Mouse (Mus musculus): ENCODE results near the gene Pced1a. TPM values are rescaled to one million over a fixed set of nuclear protein-coding genes. Genes with fewer than 3 reads are reported as not detected.

Pced1a gene
- polyA plus RNA-seq, 1 experiment from 2014 or later = 9.0 TPM

- H3K27ac ChIP-seq = no peak overlapping the region
- no peak overlapping the region for H3K9ac ChIP-seq
- 73% methylated on average over 6 of the region's 6 CpGs for WGBS
- DNase-seq (ENCODE audit: low spot score) (no peak), ATAC-seq (ENCODE audit: low FRiP score) (no peak)
- H3K4me3 ChIP-seq (replicated peaks; ENCODE audit: low read length) = no peak overlapping the region
- no peaks in the 10 kb centered on the region for H3K9me3 ChIP-seq (ENCODE audit: control insufficient read depth, low read length)
- no peak overlapping the region for H3K4me2 ChIP-seq (replicated peaks)
- H3K4me1 ChIP-seq (replicated peaks; ENCODE audit: control insufficient read depth, insufficient read depth, low read length) = peaks cover 36% of the 10 kb centered on the region
- H3K27me3 ChIP-seq (ENCODE audit: control insufficient read depth, insufficient read depth, low read length) = peaks cover 1% of the 10 kb centered on the region; the same call in 1 of the 2 replicates
- H3K36me3 ChIP-seq (replicated peaks; ENCODE audit: control insufficient read depth, insufficient read depth) = no peaks in the 10 kb centered on the region
Observed at GRCm38 (mm10) chr2:130453421-130453820, 28.9 kb upstream of the Pced1a start.

GRCm38 (mm10) chr2:130452266-130452665, 27.8 kb upstream of the Pced1a start:
- no peaks in the 10 kb centered on the region for H3K9me3 ChIP-seq (ENCODE audit: control insufficient read depth, low read length)
- no peak overlapping the region for H3K4me2 ChIP-seq (replicated peaks)
- ATAC-seq (ENCODE audit: low FRiP score) (no peak), DNase-seq (ENCODE audit: low spot score) (no peak)
- peaks cover 36% of the 10 kb centered on the region for H3K4me1 ChIP-seq (replicated peaks; ENCODE audit: control insufficient read depth, insufficient read depth, low read length)
- H3K4me3 ChIP-seq (replicated peaks; ENCODE audit: low read length) = no peak overlapping the region
- 56% methylated on average over 2 of the region's 2 CpGs for WGBS
- peaks cover 6% of the 10 kb centered on the region; the same call in 1 of the 2 replicates for H3K27me3 ChIP-seq (ENCODE audit: control insufficient read depth, insufficient read depth, low read length)
- no peak overlapping the region for H3K27ac ChIP-seq
- no peak overlapping the region for H3K9ac ChIP-seq
- no peaks in the 10 kb centered on the region for H3K36me3 ChIP-seq (replicated peaks; ENCODE audit: control insufficient read depth, insufficient read depth)

DNA sequence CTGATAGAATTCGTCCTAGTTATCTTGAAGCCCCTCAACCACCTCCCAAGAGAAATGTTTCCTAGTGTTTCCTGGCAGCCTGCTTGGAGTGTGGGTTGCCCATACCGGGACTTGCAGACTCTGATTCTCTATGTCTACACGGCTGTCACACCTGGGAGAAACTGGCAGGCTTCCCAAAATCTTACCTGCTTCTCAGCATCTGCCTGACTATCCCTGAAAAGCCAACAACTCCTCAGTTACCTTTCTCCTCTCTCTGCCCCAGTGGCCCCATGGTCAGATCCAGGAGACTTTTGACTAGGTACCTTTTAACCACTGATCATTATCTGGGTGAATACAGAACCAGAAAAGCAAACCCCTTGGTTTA, 27.2 kb upstream of the Pced1a start:
- DNase-seq (ENCODE audit: low spot score) (no peak), ATAC-seq (ENCODE audit: low FRiP score) (no peak)
- Histone ChIP-seq H3K4me2 (replicated peaks) (peak overlapping the region; percentile 86), H3K9ac (peak overlapping the region; percentile 96; the same call in 1 of the 2 replicates), H3K4me3 (replicated peaks; ENCODE audit: low read length) (peak overlapping the region; percentile 93; the same call in 1 of the 2 replicates), H3K9me3 (ENCODE audit: control insufficient read depth, low read length) (no peaks in the 10 kb centered on the region), H3K27me3 (ENCODE audit: control insufficient read depth, insufficient read depth, low read length) (peaks cover 6% of the 10 kb centered on the region; the same call in 1 of the 2 replicates), H3K27ac (no peak overlapping the region), H3K4me1 (replicated peaks; ENCODE audit: control insufficient read depth, insufficient read depth, low read length) (peaks cover 36% of the 10 kb centered on the region), H3K36me3 (replicated peaks; ENCODE audit: control insufficient read depth, insufficient read depth) (no peaks in the 10 kb centered on the region)
- WGBS = 69% methylated on average over 3 of the region's 3 CpGs

GRCm38 (mm10) chr2:130451086-130451726, 26.7 kb upstream of the Pced1a start:
- ATAC-seq (ENCODE audit: low FRiP score) (no peak), DNase-seq (ENCODE audit: low spot score) (no peak)
- H3K4me3 ChIP-seq (replicated peaks; ENCODE audit: low read length) = peak overlapping the region; percentile 93
- no peaks in the 10 kb centered on the region for H3K36me3 ChIP-seq (replicated peaks; ENCODE audit: control insufficient read depth, insufficient read depth)
- no peak overlapping the region for H3K27ac ChIP-seq
- 73% methylated on average over 14 of the region's 14 CpGs for WGBS
- peak overlapping the region; percentile 96 for H3K9ac ChIP-seq
- H3K27me3 ChIP-seq (ENCODE audit: control insufficient read depth, insufficient read depth, low read length) = peaks cover 6% of the 10 kb centered on the region; the same call in 1 of the 2 replicates
- H3K9me3 ChIP-seq (ENCODE audit: control insufficient read depth, low read length) = no peaks in the 10 kb centered on the region
- H3K4me1 ChIP-seq (replicated peaks; ENCODE audit: control insufficient read depth, insufficient read depth, low read length) = peaks cover 36% of the 10 kb centered on the region
- H3K4me2 ChIP-seq (replicated peaks) = peak overlapping the region; percentile 86

GRCm38 (mm10) chr2:130450434-130450796, 25.9 kb upstream of the Pced1a start:
- peaks cover 6% of the 10 kb centered on the region; the same call in 1 of the 2 replicates for H3K27me3 ChIP-seq (ENCODE audit: control insufficient read depth, insufficient read depth, low read length)
- peak overlapping the region; percentile 93 for H3K4me3 ChIP-seq (replicated peaks; ENCODE audit: low read length)
- no peaks in the 10 kb centered on the region for H3K9me3 ChIP-seq (ENCODE audit: control insufficient read depth, low read length)
- peak overlapping the region; percentile 86 for H3K4me2 ChIP-seq (replicated peaks)
- no peaks in the 10 kb centered on the region; the same call in 1 of the 2 replicates for H3K36me3 ChIP-seq (replicated peaks; ENCODE audit: control insufficient read depth, insufficient read depth)
- DNase-seq (ENCODE audit: low spot score) (no peak), ATAC-seq (ENCODE audit: low FRiP score) (peak; percentile 87)
- H3K4me1 ChIP-seq (replicated peaks; ENCODE audit: control insufficient read depth, insufficient read depth, low read length) = peaks cover 36% of the 10 kb centered on the region
- H3K27ac ChIP-seq = peak overlapping the region; percentile 90
- peak overlapping the region; percentile 96 for H3K9ac ChIP-seq
- WGBS = under 1% methylated on average over 39 of the region's 47 CpGs

- Histone ChIP-seq H3K9me3 (ENCODE audit: control insufficient read depth, low read length) (no peaks in the 10 kb centered on the region), H3K4me1 (replicated peaks; ENCODE audit: control insufficient read depth, insufficient read depth, low read length) (peaks cover 36% of the 10 kb centered on the region), H3K4me2 (replicated peaks) (peak within 1 kb of the TSS; percentile 86), H3K36me3 (replicated peaks; ENCODE audit: control insufficient read depth, insufficient read depth) (no peaks in the 10 kb centered on the region; the same call in 1 of the 2 replicates), H3K4me3 (replicated peaks; ENCODE audit: low read length) (peak within 1 kb of the TSS; percentile 93), H3K27me3 (ENCODE audit: control insufficient read depth, insufficient read depth, low read length) (peaks cover 6% of the 10 kb centered on the region; the same call in 1 of the 2 replicates), H3K9ac (peak within 1 kb of the TSS; percentile 96), H3K27ac (peak within 1 kb of the TSS; percentile 90)
- DNase-seq (ENCODE audit: low spot score) = peak; percentile 87
- 0% methylated on average over 39 of the region's 50 CpGs for WGBS
- peak; percentile 97 for ATAC-seq (ENCODE audit: low FRiP score)
Observed at GRCm38 (mm10) chr2:130449794-130450433, 25.4 kb upstream of the Pced1a start, which contains the start of gene Ptpra. TSS of gene Ptpra (plus strand) at chr2:130450278.

GRCm38 (mm10) chr2:130449021-130449793, 24.7 kb upstream of the Pced1a start:
- WGBS = 9% methylated on average over 17 of the region's 17 CpGs
- H3K4me2 ChIP-seq (replicated peaks) = peak overlapping the region; percentile 86
- H3K27ac ChIP-seq = no peak overlapping the region
- ATAC-seq (ENCODE audit: low FRiP score) (peak; percentile 31; the same call in 1 of the 2 replicates), DNase-seq (ENCODE audit: low spot score) (no peak)
- peaks cover 6% of the 10 kb centered on the region; the same call in 1 of the 2 replicates for H3K27me3 ChIP-seq (ENCODE audit: control insufficient read depth, insufficient read depth, low read length)
- peaks cover 4% of the 10 kb centered on the region for H3K36me3 ChIP-seq (replicated peaks; ENCODE audit: control insufficient read depth, insufficient read depth)
- peak overlapping the region; percentile 93 for H3K4me3 ChIP-seq (replicated peaks; ENCODE audit: low read length)
- H3K4me1 ChIP-seq (replicated peaks; ENCODE audit: control insufficient read depth, insufficient read depth, low read length) = peaks cover 36% of the 10 kb centered on the region
- peak overlapping the region; percentile 96 for H3K9ac ChIP-seq
- H3K9me3 ChIP-seq (ENCODE audit: control insufficient read depth, low read length) = no peaks in the 10 kb centered on the region

- Histone ChIP-seq H3K4me3 (replicated peaks; ENCODE audit: low read length) (no peak overlapping the region), H3K9ac (no peak overlapping the region), H3K9me3 (ENCODE audit: control insufficient read depth, low read length) (no peaks in the 10 kb centered on the region), H3K27me3 (ENCODE audit: control insufficient read depth, insufficient read depth, low read length) (peaks cover 6% of the 10 kb centered on the region; the same call in 1 of the 2 replicates), H3K36me3 (replicated peaks; ENCODE audit: control insufficient read depth, insufficient read depth) (peaks cover 11% of the 10 kb centered on the region), H3K4me1 (replicated peaks; ENCODE audit: control insufficient read depth, insufficient read depth, low read length) (peaks cover 33% of the 10 kb centered on the region), H3K27ac (no peak overlapping the region), H3K4me2 (replicated peaks) (no peak overlapping the region)
- DNase-seq (ENCODE audit: low spot score) = no peak
- no peak for ATAC-seq (ENCODE audit: low FRiP score)
Observed at GRCm38 (mm10) chr2:130448449-130448848, 23.9 kb upstream of the Pced1a start.

DNA sequence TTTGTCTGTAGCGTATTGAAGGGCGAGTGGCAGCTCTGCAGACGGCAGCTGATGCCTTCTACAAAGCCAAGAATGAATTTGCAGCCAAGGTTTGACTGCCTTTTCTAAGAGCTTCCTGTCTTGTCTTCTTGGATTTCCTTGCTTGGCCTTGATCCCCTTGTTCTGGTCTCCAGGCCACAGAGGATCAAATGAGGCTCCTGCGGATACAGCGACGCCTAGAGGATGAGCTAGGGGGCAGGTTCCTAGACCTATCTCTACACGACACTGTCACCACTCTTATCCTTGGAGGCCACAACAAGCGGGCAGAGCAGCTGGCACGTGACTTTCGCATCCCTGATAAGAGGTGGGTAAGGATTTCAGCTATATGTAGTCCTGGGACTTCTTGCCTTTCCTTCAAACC, 17.7 kb upstream of the Pced1a start:
- H3K4me3 ChIP-seq (replicated peaks; ENCODE audit: low read length) = no peak overlapping the region
- no peak overlapping the region for H3K27ac ChIP-seq
- DNase-seq (ENCODE audit: low spot score) (no peak), ATAC-seq (ENCODE audit: low FRiP score) (no peak)
- WGBS = 84% methylated on average over 10 of the region's 10 CpGs
- H3K9me3 ChIP-seq (ENCODE audit: control insufficient read depth, low read length) = no peaks in the 10 kb centered on the region
- no peak overlapping the region for H3K4me2 ChIP-seq (replicated peaks)
- no peaks in the 10 kb centered on the region for H3K27me3 ChIP-seq (ENCODE audit: control insufficient read depth, insufficient read depth, low read length)
- peaks cover 68% of the 10 kb centered on the region for H3K36me3 ChIP-seq (replicated peaks; ENCODE audit: control insufficient read depth, insufficient read depth)
- no peak overlapping the region for H3K9ac ChIP-seq
- H3K4me1 ChIP-seq (replicated peaks; ENCODE audit: control insufficient read depth, insufficient read depth, low read length) = no peaks in the 10 kb centered on the region

Measured in hindbrain, embryonic 14.5 days (tissue).